Mouse (Mus musculus) forebrain, embryonic 12.5 days (tissue): ENCODE measurements around the gene Slc24a4. TPM values are rescaled to one million over a fixed set of nuclear protein-coding genes. Genes with fewer than 3 reads are reported as not detected.

Experiments
- ATAC-seq: fragments of 200-750 bp; cut with Nextera tagmentation; 2 replicates; pipeline ENCODE4 v1.8.0; 2017; ENCODE audit warnings: moderate TSS enrichment; ENCODE audit not compliant: low FRiP score
- H3K27ac ChIP-seq: fragments of 300-500 bp; sonication (generic); 2 replicates; pipeline ENCODE4 v1.5.1; 2016; ENCODE audit warnings: mild to moderate bottlenecking
- H3K27me3 ChIP-seq: fragments of 300-500 bp; sonication (generic); 2 replicates; pipeline ENCODE4 v1.6.1; 2016; ENCODE audit warnings: mild to moderate bottlenecking
- H3K36me3 ChIP-seq: fragments of 300-500 bp; sonication (generic); replicated peaks from 2 replicates; pipeline ENCODE4 v1.6.1; 2016; ENCODE audit warnings: mild to moderate bottlenecking
- H3K4me1 ChIP-seq: fragments of 300-500 bp; sonication (generic); 2 replicates; pipeline ENCODE4 v1.6.1; 2016
- H3K4me2 ChIP-seq: fragments of 300-500 bp; sonication (generic); 2 replicates; pipeline ENCODE4 v1.6.1; 2016; ENCODE audit warnings: mild to moderate bottlenecking, moderate library complexity
- H3K4me3 ChIP-seq: fragments of 300-500 bp; sonication (generic); replicated peaks from 2 replicates; pipeline ENCODE4 v1.5.1; 2016; ENCODE audit warnings: mild to moderate bottlenecking
- H3K9ac ChIP-seq: fragments of 300-500 bp; sonication (generic); 2 replicates; pipeline ENCODE4 v1.6.1; 2016; ENCODE audit warnings: mild to moderate bottlenecking
- H3K9me3 ChIP-seq: fragments of 300-500 bp; sonication (generic); 2 replicates; pipeline ENCODE4 v1.6.1; 2016
- WGBS: fragments of 180-500 bp; shearing (Covaris S2); methylation state at CpG from one replicate; pipeline ENCODE4 v1.1.7; 2016; 5-methylcytosine and 5-hydroxymethylcytosine counted together
- polyA plus RNA-seq: library from polyadenylated mRNA; unstranded; fragments of >200 nt; fragmentation: Nextera tagmentation; extraction: Ambion mirVana; gene quantifications from 2 replicates; pipeline ENCODE4 v1.2.1, GENCODE M21; 2016

Slc24a4 gene
- polyA plus RNA-seq, 1 experiment from 2014 or later: 0.31 TPM

DNA sequence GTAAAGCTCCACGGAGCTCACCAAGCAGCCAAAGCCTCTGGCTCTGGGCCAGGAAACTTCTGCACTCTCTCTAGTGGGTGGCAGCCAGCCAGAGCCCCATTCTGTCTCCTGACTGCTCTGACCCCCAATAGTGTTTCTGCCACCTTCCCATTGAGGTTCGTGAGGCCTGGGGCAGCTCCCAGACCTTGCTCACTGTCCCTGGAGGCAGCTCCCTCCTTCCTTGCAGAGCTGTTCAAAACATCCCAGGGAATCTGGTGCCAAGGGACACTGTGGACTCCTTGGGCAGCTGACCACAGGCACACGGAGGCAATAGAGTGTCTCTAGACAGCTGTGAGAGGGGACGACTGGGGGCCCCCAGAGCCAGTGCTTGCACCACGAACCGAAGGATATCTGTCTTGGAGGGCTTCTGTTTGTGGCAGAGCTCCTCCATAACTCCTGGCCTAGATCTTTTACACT is 179.5 kb downstream of the Slc24a4 start:
- Histone ChIP-seq H3K27ac (0 out of 2 replicates have a peak overlapping the region, but pooled peaks have one; percentile 42), H3K27me3 (no peaks in the 10 kb centered on the region), H3K9ac (no peak overlapping the region), H3K9me3 (no peaks in the 10 kb centered on the region), H3K4me2 (no peak overlapping the region), H3K36me3 (no peaks in the 10 kb centered on the region), H3K4me3 (no peak overlapping the region), H3K4me1 (peaks cover 12% of the 10 kb centered on the region)
- WGBS: 80% methylated on average over 6 of the region's 6 CpGs
- no peak for ATAC-seq

DNA sequence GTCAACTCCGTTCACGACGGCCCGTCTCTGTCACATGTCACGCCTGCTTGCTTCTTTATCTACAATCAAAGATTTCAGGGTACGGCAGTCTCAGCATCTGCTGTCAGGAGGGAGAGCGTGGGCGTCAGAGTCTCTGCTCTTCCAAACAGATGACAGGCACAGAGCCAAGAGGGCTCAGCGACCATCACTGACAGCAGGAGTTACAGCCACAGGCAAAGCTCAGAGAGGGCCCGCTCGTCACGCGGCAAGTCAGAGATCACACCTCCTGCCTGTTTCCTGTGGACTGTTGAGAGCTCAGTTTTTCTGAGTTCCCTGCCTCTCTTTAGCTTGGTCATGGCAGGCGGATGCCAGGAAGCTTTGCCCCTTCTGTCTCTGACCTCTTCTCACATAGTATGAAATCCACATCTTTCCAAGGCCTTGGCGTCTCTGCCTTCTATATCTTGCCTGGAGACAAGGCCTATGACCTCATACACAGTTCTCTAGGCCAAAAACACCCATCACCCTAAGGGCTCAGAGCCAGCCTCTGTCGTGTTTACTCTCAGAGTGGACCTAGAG is 180.0 kb downstream of the Slc24a4 start:
- Histone ChIP-seq H3K4me3 (no peak overlapping the region), H3K4me1 (peaks cover 10% of the 10 kb centered on the region), H3K27me3 (no peaks in the 10 kb centered on the region), H3K4me2 (no peak overlapping the region), H3K27ac (0 out of 2 replicates have a peak overlapping the region, but pooled peaks have one; percentile 42), H3K9ac (no peak overlapping the region), H3K9me3 (no peaks in the 10 kb centered on the region), H3K36me3 (no peaks in the 10 kb centered on the region)
- 76% methylated on average over 16 of the region's 16 CpGs for WGBS
- ATAC-seq: no peak

GRCm38 (mm10) chr12:102309099-102309799 is 180.7 kb downstream of the Slc24a4 start:
- no peak overlapping the region for H3K27ac ChIP-seq
- H3K4me3 ChIP-seq: no peak overlapping the region
- H3K4me1 ChIP-seq: 0 out of 2 replicates have a peak, but pooled peaks cover 4% of the 10 kb centered on the region
- no peaks in the 10 kb centered on the region for H3K36me3 ChIP-seq
- no peak overlapping the region for H3K4me2 ChIP-seq
- no peaks in the 10 kb centered on the region for H3K27me3 ChIP-seq
- H3K9me3 ChIP-seq: no peaks in the 10 kb centered on the region
- no peak for ATAC-seq
- 91% methylated on average over 11 of the region's 11 CpGs for WGBS
- H3K9ac ChIP-seq: no peak overlapping the region

DNA sequence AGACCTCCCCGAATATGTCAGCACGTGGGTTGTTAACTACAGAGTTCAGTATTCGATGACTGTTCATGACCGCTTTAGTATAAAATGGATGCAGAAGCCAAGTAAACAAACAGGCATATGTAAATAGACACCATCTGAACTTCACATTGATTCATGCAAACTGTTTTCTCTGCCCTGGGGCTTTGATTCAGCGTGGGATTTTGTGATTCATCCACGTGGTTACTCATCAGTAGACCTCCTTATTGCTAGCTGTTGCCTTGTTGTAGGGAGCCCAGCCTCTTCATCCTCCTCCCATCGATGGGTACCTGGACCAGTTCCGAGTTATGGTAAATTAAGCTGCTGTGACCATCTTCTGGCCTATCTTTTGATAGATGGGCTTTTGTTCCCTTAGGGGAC is 181.3 kb downstream of the Slc24a4 start:
- 90% methylated on average over 8 of the region's 8 CpGs for WGBS
- Histone ChIP-seq H3K36me3 (no peaks in the 10 kb centered on the region), H3K4me2 (no peak overlapping the region), H3K4me1 (0 out of 2 replicates have a peak, but pooled peaks cover 4% of the 10 kb centered on the region), H3K27ac (no peak overlapping the region), H3K27me3 (no peaks in the 10 kb centered on the region), H3K9ac (no peak overlapping the region), H3K9me3 (no peaks in the 10 kb centered on the region), H3K4me3 (no peak overlapping the region)
- no peak for ATAC-seq

DNA sequence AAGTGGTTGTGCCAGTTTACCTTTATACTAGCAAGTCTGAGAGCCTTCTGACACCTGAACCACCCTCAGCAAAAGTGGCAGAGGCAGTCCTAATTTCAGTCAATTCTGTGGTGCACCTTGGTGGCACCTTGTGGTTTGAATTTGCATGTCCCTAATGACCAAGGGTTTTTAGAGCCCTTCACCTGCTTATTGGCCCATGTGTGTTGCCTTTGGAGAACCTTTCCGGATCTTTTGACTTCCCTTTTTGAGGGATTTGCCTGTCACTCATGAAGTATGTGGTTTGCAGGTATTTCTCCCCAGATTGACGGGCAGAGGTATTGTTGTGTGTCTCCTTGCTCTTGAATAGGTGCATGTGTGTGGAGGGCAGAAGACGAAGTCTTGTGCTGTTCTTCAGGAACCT is 181.7 kb downstream of the Slc24a4 start:
- no peaks in the 10 kb centered on the region for H3K36me3 ChIP-seq
- 0 out of 2 replicates have a peak, but pooled peaks cover 4% of the 10 kb centered on the region for H3K4me1 ChIP-seq
- WGBS: 92% methylated on average over 3 of the region's 3 CpGs
- no peak for ATAC-seq
- H3K9me3 ChIP-seq: no peaks in the 10 kb centered on the region
- H3K4me3 ChIP-seq: no peak overlapping the region
- no peaks in the 10 kb centered on the region for H3K27me3 ChIP-seq
- H3K9ac ChIP-seq: no peak overlapping the region
- no peak overlapping the region for H3K4me2 ChIP-seq
- H3K27ac ChIP-seq: no peak overlapping the region

- H3K9ac ChIP-seq: no peak overlapping the region
- H3K4me1 ChIP-seq: 0 out of 2 replicates have a peak, but pooled peaks cover 4% of the 10 kb centered on the region
- H3K4me2 ChIP-seq: no peak overlapping the region
- WGBS: 94% methylated on average over 5 of the region's 5 CpGs
- H3K27ac ChIP-seq: no peak overlapping the region
- ATAC-seq: no peak
- H3K27me3 ChIP-seq: no peaks in the 10 kb centered on the region
- H3K36me3 ChIP-seq: no peaks in the 10 kb centered on the region
- no peak overlapping the region for H3K4me3 ChIP-seq
- H3K9me3 ChIP-seq: no peaks in the 10 kb centered on the region
Observed at GRCm38 (mm10) chr12:102311454-102311853, 182.9 kb downstream of the Slc24a4 start.

Other genes with a start within 250 kb of the Slc24a4 start
- 19.3 and 22.5 TPM in 2 replicates for gene Trip11, start 215.5 kb upstream of the Slc24a4 start, polyA plus RNA-seq
- gene Atxn3, start 170.5 kb upstream of the Slc24a4 start, polyA plus RNA-seq: 16.2 and 16.4 TPM in 2 replicates
- 41.4 and 43.0 TPM in 2 replicates for gene Cpsf2, start 152.7 kb upstream of the Slc24a4 start, polyA plus RNA-seq
- gene Rin3, start 154.3 kb downstream of the Slc24a4 start, polyA plus RNA-seq: 2.2 and 2.9 TPM in 2 replicates